Mouse (Mus musculus) cerebellum, adult 9-11 months (tissue): ENCODE measurements around the gene Fnip2.

Experiments
- DNase-seq: peaks from one replicate; pipeline ENCODE4 v3.0.0; 2022

The Fnip2 gene

DNA sequence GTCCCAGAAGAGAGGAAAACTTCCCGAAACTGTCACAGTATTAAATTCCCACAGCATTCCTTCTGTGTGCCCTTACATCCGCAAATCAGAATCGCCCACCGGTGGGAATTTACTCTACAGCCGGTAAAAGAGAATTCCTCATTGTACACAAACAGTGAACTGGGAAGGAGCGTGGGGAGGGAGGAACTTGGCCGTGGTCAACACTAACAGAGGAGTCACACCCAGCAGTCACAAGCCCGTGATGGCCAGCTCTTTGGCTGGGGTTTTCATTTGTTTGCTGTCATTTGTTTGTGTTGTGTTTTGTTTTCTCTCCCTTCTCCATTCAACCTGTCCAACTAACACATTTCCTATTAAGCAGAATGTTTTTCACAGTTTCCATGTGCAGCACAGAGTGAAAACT lies 39.7 kb downstream of the Fnip2 start:
- DNase-seq, result no peak

DNA sequence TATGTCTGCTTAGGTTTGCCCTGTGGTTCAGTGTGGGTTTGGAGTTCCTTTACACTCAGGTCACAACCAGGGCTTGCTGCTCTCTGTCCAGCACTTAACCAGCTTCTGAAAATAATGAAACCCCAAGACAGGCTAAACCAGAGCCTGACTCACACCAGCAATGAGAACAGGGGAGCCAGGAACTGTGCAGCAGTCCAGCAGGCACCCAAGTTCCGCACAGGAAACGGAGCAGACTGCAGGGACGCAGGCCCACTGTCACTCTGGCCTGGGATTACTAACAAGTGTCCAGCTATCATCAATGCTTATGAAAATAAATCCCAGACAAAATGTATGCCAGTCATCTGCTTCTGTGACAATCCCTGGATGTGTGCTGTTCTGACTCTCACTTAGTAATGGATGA lies 40.1 kb downstream of the Fnip2 start:
- DNase-seq, result no peak

DNA sequence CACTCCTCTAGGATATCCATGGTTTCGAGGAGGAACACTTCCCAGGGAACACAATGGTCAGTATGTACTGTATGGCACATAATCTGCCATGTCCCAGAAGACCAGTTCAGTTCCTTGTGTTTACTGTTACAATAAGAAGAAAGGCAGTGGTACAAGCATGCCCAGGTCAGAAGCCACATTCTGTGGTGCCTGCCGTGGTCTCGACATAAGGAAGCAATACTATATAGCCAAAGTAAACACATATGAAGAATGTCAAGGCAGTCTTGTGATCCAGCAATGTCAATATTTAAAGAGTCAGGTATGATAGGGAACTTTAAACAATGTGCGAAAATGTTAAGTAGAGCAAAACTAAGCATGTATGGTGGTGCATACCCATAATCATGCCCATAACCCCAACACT lies 44.2 kb downstream of the Fnip2 start:
- DNase-seq, result no peak

DNA sequence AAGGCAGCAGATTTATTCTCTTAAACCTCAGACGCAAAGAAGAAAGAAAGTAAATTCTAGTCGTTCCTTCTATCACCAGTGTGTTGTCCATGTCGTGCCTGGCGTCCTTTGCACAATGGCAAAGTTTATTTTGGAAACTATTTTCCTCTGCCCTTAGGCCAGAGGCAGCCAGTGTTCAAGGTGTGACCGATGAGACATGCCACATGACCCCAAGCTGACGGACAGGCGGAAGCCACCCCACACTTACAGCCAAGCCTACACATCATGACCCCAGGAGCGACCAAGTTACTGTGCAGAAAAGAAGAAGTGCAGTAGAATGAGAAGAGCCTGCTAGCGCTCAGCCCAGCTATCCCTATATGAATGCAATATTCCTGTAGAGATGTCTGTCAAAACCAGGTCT lies 47.7 kb downstream of the Fnip2 start:
- DNase-seq, result no peak

DNA sequence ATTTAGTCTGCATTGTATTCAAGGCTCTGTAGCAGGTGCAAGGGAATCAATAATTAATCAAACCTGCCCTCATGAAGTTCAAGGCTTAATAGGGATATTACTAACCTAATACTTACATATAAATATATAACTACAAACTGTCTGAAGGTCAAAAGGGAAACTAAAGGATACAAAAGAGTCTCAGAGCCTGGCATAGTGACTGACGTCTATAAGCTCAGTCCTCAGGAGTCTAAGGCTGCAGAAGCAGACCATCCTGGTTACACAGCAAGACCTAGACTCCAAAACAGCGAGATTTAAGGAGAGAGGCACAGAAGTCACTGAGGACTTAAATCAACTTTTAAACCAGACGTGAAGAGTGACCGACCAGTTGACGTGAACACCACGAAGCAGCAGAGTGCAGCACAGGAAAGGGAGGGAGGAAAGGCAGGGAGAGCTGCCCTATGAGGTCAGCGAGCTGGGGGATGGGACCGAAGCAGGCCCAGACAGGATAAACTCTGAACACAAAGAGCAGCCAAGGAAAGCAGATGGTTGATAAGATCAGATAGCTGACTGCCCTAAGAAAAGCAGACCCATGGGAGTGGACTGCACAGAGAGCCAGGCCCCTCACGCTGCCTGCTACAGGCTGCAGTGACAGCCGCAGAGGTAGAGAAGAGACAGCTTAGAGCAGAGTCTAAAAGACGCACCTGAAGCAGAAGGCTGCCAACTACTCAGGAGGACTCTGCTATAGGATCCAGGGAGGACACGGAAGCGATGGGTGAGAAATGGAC lies 48.7 kb downstream of the Fnip2 start:
- peak; percentile 84 for DNase-seq

DNA sequence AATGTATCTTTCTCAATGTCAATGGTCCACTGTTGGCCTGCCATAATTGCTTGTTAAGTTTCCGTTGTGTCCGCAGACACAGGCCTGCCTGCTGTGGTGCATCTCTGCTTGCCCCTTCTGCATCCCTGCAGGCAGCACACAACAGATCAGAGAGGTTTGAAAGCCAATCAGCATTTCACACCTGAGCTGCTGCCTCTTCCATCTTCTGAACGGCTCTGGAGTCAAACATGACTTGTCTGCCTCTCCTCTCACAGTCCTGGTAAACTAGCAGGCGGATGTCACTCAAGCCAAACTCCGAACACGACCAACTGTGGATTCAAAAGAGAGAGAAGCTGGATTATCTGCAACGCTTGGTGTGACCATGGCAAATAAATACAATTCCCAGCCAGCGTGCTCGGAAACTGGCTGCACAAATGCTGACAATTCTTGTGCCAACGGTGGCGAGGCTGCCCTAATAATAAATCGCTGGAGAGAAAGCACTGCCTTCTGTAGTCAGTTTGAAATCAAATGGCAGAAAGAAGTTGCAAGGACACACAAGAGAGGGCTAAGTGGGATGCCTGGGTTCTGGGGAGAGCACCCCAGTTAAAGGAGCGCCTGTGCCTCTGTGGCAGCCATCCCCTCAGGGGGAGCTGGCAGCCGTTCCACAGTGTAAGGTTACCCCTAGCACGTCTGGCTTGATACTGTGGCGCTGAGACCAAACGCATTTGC lies 49.6 kb downstream of the Fnip2 start:
- peak; percentile 82 for DNase-seq

DNA sequence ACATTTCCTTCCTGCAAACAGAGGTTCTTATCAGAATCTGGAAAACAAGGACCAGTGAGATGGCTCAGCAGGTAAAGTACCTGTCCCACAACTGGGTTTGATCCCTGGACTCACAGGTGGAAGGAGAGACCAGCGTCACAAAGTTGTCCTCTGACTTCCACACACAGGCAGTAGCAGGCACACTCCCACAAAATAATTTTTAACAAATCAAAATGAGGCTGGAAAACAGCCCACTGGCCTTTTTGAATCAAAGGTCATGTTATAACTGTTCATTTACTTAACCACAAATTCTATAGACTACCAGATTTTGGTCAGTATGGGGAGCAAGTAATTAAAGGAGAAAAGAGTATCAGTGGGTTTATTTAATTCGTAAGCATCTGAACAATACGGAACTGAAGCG lies 50.6 kb downstream of the Fnip2 start:
- no peak for DNase-seq

DNA sequence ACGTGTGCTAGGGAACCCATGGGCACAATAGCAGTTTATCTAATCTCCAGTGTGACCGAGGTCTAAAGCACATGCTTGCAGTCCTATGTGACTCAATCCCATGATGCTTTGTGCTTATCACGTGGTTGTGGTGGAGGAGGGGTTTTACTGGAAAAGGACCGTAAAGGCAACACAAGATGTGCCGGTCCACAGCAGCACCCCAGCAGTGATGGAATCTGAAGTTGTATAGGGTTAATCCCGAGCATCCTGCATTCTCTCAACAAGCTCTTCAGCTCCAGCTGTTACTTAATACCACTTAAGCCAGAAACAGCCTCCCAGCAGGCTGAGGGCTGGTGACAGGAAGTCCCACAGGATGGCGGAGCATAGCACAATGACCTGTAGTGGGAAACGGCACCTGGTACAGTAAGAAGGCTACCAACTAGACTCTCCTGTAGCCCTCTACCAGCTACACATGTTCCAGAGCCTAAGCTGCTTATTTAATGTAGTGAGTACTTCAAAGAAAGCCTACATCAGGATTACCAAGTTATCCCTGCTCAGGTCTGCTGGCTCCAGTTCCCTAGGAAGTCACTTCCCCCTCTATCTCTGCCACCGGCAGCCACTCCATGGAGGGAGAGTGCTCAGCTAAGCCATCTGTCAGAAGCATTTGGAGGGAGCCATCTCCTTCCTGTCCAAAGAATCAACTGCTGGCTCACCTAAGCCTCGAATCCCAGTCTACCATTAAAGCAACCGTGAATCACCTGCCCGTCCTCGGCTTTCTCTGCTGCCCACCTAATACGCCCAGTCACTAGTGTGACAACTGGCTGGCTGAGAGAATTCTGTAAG lies 51.3 kb downstream of the Fnip2 start:
- peak; percentile 86 for DNase-seq

DNA sequence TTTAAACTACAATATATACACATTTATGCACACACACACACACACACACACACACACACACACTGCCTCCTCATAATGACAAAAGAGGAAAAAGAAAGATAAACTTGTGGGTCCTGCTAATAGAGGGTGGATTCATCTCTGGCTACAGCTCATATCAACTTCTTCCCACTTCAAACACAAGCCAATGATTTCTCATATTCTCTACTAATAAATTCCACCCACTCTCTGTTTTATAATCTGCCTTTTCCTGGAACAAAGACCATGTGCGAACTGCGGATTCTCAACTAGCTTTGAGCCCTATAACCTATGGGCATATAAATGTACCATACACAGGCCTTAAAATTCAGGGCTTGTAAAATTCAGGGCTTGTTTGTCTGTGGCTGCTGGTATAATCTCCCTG lies 53.3 kb downstream of the Fnip2 start:
- no peak for DNase-seq

DNA sequence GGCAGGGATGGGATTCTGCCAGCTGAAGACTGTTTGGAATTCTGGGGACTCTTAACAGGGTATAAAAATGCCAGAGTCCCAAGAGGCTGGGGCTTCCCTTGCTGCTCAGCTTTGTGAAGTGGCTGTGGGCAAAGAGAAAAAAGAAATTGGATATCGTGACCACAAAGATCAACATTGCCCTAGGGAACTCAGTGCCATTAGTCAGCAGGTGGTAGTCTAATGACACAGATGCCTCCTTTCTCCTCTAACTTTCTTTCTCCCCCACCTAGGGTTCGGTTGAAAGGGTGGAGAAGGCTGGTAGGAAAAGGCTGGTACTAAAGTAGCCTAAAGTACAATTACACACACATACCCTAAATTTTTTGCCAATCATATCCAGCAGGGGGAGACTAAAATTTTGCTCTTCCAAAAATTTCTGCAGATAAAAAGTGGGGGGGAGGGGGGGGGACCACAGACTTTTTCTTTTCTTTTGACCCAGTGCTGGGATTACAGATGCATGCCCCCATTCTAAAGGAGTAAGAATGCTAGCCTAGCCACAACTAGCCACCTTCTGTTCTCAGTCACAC lies 66.3 kb downstream of the Fnip2 start:
- DNase-seq, result no peak

DNA sequence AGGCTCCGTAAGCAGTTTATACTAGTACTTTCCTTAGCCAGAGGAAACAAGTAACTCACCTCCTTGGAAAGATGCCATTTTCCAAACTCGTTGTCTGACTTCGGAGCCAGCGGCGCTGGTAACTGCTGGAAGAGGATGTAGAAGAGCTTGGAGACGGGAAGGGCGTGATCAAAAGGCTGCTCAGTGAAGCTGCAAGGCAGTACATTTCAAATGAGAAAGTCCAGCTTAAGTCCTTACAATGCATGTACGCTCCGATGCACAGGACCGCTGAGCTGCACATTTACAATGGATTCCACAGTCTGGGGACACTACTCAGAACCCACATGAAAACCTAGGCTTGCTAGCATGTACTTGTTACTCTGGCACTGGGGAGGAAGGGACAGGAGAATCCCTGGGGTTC lies 67.3 kb downstream of the Fnip2 start:
- no peak for DNase-seq

DNA sequence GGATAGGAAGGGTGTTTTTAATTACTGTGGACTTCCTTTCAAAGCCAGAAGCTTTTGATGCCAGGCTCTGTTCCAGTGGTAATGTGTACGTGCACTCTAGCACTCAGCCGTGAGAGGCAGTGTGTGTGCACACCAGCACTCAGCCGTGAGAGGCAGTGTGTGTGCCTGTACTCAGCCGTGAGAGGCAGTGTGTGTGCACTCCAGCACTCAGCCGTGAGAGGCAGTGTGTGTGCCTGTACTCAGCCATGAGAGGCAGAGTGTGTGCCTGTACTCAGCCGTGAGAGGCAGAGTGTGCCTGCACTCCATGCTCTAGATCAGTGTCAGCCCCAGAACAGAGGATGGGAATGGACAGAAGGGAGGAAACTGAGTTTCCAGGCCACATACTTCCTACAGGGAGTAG lies 70.9 kb downstream of the Fnip2 start:
- DNase-seq, result no peak

DNA sequence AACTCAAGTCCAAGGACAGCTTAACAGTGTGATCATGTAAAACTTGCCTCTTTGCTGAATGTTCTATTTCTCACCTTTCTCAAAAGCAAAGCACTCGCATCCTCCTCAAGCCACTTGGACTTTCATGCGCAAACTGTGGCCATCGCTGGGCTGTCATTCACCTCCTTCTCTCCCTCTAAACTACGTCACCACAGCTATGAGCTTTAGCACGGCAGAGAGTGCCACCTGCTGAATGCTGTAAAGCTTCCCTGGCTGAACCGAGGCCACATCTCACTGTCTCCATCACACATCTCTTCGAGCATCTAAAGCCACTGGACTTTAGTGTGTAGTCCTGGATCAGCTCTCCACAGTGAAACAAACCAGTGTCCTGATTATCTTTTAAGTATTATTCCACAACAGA lies 72.4 kb downstream of the Fnip2 start:
- DNase-seq, result no peak

DNA sequence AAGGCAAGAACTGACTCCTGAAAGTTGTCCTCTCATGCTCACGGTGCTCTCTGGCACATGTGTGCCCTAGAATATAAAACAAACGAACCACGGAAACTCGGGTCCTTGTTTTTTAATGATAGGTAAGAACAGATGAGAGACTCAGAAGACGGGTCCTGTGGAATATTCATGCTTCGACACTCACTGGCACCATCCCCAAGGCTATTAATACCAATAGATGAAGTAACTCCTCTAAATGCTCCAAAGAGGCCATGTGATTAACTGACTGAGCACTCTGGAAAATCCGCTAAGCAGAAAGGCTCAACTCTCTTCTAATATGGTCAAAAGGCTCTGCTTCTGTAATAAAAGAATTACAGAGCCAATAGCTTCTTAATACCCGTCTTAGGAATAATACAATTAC lies 73.6 kb downstream of the Fnip2 start:
- no peak for DNase-seq

DNA sequence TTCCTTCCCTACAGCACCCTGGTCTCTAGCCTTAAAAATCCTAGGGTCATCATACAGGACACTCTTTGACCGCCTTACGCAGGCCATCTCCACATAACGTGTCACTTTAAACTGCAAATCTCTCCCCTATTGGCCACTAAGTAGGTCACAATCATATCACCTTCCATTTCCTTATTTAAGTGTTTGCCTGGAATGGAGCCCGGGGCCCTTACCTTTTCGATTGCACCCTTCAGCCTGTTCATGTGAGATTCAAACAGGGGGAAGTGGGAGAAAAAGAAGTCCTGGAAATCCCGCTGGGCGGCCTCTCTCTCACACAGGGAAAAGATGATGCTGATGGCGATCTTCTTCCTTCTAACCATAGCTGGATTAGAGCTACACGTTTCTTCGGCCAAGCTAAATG lies 74.5 kb downstream of the Fnip2 start:
- DNase-seq, result no peak

DNA sequence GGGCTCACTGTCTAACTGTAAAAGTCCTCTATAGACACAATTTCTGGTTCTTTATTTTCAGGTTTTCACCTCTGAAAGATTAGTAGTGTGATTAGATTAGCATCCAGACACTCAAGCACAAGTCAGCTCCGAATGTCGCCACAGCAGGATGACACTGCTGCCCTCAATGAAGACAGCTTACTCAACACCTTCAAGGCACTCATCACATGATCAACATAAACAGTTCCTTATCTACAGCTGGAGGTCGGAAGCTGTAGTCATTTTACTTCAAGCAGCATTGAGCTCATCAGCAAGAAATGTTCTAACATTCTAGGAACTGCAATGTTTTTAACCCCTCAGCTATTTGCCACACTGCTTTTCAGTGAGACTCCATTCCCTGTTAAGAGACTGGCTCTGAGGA lies 76.0 kb downstream of the Fnip2 start:
- DNase-seq, result no peak

DNA sequence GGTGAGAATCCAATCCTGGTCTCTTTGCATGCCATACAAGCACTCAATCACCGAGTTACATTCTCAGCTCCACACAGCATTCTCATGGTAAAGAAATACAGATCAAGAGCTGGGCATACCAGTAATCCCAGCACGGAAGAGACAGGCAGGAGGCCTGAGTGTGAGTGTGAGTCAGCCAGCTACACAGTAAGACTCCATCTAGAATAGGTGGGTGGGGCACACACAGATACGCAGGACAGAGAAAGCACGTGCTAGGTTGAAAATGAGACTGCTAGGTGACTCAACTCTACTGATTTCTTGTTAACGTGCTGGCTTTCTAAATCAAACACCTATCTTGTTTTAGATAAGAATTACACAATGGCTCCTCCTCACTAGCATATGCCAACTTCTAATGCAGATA lies 77.5 kb downstream of the Fnip2 start:
- DNase-seq, result no peak

DNA sequence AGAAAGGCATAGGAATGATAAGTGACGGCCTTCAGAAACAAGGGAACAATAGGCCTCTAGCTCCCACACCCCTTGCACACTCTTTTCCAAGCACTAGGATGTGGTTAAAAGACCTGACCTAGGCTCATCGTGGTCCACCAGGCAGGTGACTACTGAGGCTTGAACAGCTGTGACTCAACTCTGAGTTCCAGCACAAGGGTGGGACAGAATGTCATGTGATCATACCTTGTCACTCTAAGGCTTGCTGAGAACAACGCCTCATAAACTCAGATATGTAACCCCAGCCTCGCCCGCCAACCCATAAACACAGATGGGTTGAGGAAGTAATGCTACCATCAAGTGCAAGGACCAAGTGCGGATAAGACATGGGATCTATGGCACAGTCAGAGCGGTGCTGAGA lies 79.6 kb downstream of the Fnip2 start:
- no peak for DNase-seq

DNA sequence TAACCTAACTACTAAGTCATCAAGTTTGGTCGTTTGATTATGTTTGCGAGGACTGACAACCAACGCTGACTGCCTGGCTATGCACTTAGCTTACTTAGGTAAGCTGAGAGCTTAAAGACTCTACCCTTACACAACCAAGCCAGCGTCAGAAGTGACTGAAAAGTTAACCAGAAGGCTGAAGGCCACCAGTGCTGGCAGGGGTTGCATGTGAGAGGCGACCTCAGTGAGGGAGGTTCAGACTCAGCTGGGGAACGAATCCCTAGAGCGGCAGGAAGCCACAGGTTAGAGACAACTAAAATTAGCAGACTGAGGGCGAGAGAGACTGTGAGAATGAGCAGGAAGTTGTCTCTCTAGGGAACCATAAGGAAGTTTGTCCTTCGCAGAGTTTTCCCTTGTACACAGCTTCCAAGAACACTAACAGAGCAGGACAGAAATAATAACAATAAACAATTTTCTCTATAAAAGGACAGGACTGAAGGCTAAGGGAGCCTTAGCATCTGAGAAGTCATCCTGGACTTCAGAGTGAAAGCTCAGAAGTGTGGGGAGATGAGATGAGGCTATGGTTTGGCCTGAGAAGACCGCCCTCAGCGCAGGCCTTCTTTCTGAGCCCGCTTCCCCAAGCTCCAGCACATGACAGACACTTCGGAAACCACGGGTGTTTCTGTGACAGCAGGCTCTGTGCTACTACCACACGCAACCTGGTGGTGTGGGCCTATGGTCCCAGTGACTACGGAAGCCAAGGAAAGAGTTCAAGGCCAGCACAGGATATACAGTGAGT lies 83.1 kb downstream of the Fnip2 start:
- no peak for DNase-seq

DNA sequence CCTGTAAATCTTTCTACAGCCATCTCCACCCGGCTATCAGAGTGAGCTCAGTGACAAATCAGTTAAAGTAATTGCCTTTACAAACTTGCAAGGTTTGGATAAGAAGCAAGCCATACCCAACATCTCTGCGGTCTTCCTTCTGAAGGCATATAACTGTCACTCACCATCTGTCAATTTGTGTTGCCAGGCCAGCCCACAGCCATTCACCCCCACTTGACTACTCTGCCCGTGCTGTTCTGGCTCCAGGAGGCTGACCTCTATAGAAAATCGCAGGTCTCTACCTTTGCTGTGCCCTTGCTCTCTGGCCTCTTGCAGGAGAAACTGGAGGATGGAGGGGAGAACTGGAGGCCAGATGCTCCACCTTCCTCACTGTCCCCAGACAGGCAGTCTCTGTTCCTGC lies 88.7 kb downstream of the Fnip2 start:
- peak; percentile 37 for DNase-seq

DNA sequence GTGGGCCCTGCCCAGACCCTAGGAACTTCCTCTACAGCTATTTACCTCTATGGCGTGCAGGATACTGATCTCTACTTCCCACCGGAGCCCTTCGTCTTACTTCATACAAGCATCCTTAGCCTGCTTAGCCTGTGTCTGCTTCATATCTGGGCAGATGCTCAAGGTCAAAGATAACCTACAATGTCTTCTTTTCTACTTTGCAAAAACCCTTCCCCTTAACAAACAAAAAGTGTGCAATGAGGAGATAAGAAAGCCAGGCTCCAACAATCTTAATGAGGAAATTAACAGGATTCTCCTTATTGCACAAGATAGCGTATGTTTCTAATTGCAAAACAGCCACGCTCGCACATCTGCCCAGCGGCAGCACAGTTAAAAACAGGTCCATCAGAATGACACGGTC lies 89.2 kb downstream of the Fnip2 start:
- DNase-seq, result no peak

DNA sequence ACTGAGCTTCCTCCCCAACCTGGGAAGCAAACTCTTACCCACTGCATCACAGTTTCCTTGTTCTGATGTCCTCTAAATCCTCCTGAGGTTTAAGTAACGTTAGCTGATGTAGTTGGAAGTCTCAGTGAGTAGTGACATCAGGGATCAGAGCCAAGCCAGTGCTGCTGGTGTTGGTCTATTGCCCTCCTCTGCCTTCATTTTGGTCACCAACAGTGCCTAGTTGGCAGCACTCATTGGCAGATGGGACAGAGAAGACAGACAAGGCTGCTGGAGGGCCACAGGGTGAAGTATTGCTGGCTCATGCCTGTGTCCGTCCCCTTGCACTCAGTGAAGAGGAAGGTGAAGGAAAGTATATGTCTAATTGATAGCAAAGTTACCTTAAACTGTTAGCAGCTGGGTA lies 91.6 kb downstream of the Fnip2 start:
- DNase-seq, result peak; percentile 66

DNA sequence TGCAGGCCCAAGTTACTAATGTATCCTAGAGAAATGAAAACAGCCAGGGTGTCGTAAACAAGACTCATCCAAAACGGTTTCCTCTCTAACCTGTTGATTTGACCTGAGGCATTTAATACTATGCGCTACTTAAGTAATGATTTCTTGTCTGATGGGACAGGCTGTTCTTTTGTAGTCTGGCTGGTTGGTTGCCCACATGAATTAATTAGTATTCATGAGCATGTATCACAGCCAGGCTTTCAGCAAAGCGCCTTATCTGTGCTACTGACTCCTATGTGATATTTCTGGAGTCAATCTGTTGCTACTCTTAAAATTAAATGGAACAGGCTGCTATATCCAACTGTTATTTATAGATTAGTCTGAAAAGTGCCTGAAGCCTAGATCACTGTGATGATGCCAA lies 92.7 kb downstream of the Fnip2 start:
- DNase-seq, result no peak
